In the genomic region with DNA sequence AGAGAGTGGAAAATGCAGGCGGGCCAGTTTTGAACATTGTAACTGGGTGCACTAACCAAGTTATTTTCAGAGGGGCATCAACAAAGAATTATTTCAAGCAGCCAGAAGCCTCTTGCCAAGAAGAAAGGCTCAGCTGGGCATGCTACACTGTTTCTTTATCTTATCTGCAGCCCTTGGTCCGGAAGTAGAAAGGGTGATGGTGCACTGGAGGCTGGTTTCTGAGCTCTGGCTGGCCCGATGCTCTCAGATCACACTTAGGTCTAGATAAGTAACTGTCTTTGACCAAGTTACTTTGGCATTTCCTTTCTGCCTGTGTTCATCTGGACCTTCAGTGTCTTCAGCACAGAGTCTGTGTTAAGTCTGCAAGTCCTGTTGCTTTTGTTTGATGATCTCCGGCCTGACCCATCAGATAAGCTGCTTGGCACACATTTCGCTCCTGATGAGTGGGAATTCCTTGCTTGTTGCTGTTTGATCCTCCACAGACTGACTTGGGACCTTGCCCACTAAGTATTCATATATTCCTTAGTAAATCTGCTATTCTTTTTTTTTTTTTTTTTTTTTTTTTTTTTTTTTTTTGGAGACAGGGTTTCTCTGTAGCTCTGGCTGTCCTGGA, we compare ENCODE assay signal across 19 mouse cellular contexts.
DNase-seq lines count a peak whose midpoint lies in the region; ATAC-seq and TF ChIP-seq lines count a peak whose summit lies in the region.
"Had no signal": no experiment of that assay in that cellular context is flagged by ENCODE, and none has a peak within 500 bp of the region (broad histone marks: within the 10 kb centered on the region; RNA-seq: fewer than 3 reads in every experiment).

No protein-coding gene starts in this region.

- TF ChIP-seq EP300 in heart, postnatal 0 days (IDR thresholded peaks at IDR 0.05; ENCODE audit: low read depth) = 0 out of 2 replicates have a peak, but pooled peaks have one; percentile 17

- H3K27me3 ChIP-seq in lung, embryonic 14.5 days (ENCODE audit: insufficient read depth, low read length) = no peaks in the 10 kb centered on the region
- no peaks in the 10 kb centered on the region for H3K27me3 ChIP-seq in heart, postnatal 0 days (ENCODE audit: control insufficient read depth, insufficient read depth, low read length)
- peaks cover 10% of the 10 kb centered on the region; the same call in 1 of the 2 replicates for H3K27me3 ChIP-seq in midbrain, embryonic 11.5 days (ENCODE audit: control insufficient read depth, insufficient read depth, low read length)

- intact Hi-C loops in heart, postnatal 14 days (cut with DNase I) = no loop called here

- no peaks in the 10 kb centered on the region for H3K36me3 ChIP-seq in lung, embryonic 14.5 days (ENCODE audit: insufficient read depth)
- H3K36me3 ChIP-seq in heart, postnatal 0 days (replicated peaks; ENCODE audit: control insufficient read depth, insufficient read depth, low read length) = no peaks in the 10 kb centered on the region
- no peaks in the 10 kb centered on the region for H3K36me3 ChIP-seq in midbrain, embryonic 11.5 days (ENCODE audit: control insufficient read depth, insufficient read depth, low read length)
- H3K36me3 ChIP-seq: liver, embryonic 15.5 days; midbrain, embryonic 10.5 days had no signal

- H3K4me2 ChIP-seq in lung, embryonic 14.5 days = no peak overlapping the region
- H3K4me2 ChIP-seq in heart, postnatal 0 days (ENCODE audit: low read depth, low read length) = peak overlapping the region; percentile 14; the same call in 1 of the 2 replicates
- no peak overlapping the region for H3K4me2 ChIP-seq in midbrain, embryonic 11.5 days
- H3K4me2 ChIP-seq: forebrain, embryonic 13.5 days; liver, embryonic 15.5 days had no signal

- no peak for TF ChIP-seq CTCF in lung, embryonic 14.5 days (IDR thresholded peaks at IDR 0.05; ENCODE audit: low read depth)
- no peak for TF ChIP-seq CTCF in heart, postnatal 0 days (IDR thresholded peaks at IDR 0.05; ENCODE audit: low read depth)

- ATAC-seq in lung, embryonic 14.5 days (ENCODE audit: insufficient read depth) = 0 out of 2 replicates have a peak, but pooled peaks have one; percentile 19
- ATAC-seq in heart, postnatal 0 days (ENCODE audit: insufficient read depth, low read depth) = peak; percentile 57
- no peak for ATAC-seq in midbrain, embryonic 11.5 days (ENCODE audit: low FRiP score)
- ATAC-seq: forebrain, embryonic 13.5 days had no signal

- H3K27ac ChIP-seq in lung, embryonic 14.5 days (ENCODE audit: low read depth) = peak overlapping the region; percentile 34; the same call in 1 of the 2 replicates
- peak overlapping the region; percentile 92 for H3K27ac ChIP-seq in heart, postnatal 0 days (ENCODE audit: low read depth)
- H3K27ac ChIP-seq in midbrain, embryonic 11.5 days (ENCODE audit: low read depth, low read length) = no peak overlapping the region
- H3K27ac ChIP-seq: forebrain, embryonic 13.5 days; layer of hippocampus, adult 2 months; liver, embryonic 15.5 days; midbrain, embryonic 10.5 days had no signal

- H3K9ac ChIP-seq in lung, embryonic 14.5 days = no peak overlapping the region
- H3K9ac ChIP-seq in heart, postnatal 0 days (replicated peaks; ENCODE audit: low read depth, low read length) = no peak overlapping the region
- no peak overlapping the region for H3K9ac ChIP-seq in midbrain, embryonic 11.5 days (ENCODE audit: low read length)
- H3K9ac ChIP-seq: forebrain, embryonic 13.5 days; liver, embryonic 15.5 days had no signal

- no peak overlapping the region for H3K4me3 ChIP-seq in lung, embryonic 14.5 days (ENCODE audit: low read depth, low read length)
- no peak overlapping the region for H3K4me3 ChIP-seq in heart, postnatal 0 days (ENCODE audit: low read depth, low read length)
- no peak overlapping the region for H3K4me3 ChIP-seq in midbrain, embryonic 11.5 days (ENCODE audit: low read depth, low read length)
- H3K4me3 ChIP-seq: forebrain, embryonic 13.5 days; layer of hippocampus, adult 2 months; liver, embryonic 15.5 days; midbrain, embryonic 10.5 days had no signal

- H3K4me1 ChIP-seq in lung, embryonic 14.5 days (ENCODE audit: insufficient read depth) = peaks cover 24% of the 10 kb centered on the region
- peaks cover 73% of the 10 kb centered on the region for H3K4me1 ChIP-seq in heart, postnatal 0 days (ENCODE audit: control insufficient read depth, insufficient read depth)
- H3K4me1 ChIP-seq in midbrain, embryonic 11.5 days (ENCODE audit: control insufficient read depth, insufficient read depth, low read length) = no peaks in the 10 kb centered on the region
- H3K4me1 ChIP-seq: forebrain, embryonic 13.5 days had no signal

- WGBS in lung, embryonic 14.5 days = 46% methylated on average over 5 of the region's 5 CpGs
- WGBS in heart, postnatal 0 days = 14% methylated on average over 5 of the region's 5 CpGs
- WGBS in midbrain, embryonic 11.5 days = 77% methylated on average over 5 of the region's 5 CpGs

- peak; percentile 91 for DNase-seq in heart, adult 11 months
- no peak for DNase-seq in heart, postnatal 14 days
- peak; percentile 66 for DNase-seq in lung, embryonic 14.5 days
- no peak for DNase-seq in lung, adult 18-20 months
- DNase-seq in heart, postnatal 0 days (ENCODE audit: low spot score) = peak; percentile 73
- DNase-seq in lung, postnatal 25 days (ENCODE audit: low spot score) = peak; percentile 30
- DNase-seq in layer of hippocampus, adult 9-10 months (ENCODE audit: low spot score) = no peak
- no peak for DNase-seq in midbrain, embryonic 11.5 days (ENCODE audit: low spot score, missing footprints)
- DNase-seq: adrenal gland, adult 2 months; cerebellum, postnatal 25 days; kidney, adult 18-20 months; kidney, postnatal 10 days; left cerebral cortex, postnatal 4 days; right cerebral cortex, postnatal 25 days; thymus, adult 18-20 months had no signal

- H3K9me3 ChIP-seq in lung, embryonic 14.5 days (ENCODE audit: low read depth, low read length) = no peaks in the 10 kb centered on the region
- H3K9me3 ChIP-seq in heart, postnatal 0 days (replicated peaks; ENCODE audit: control insufficient read depth, low read length) = no peaks in the 10 kb centered on the region
- no peaks in the 10 kb centered on the region for H3K9me3 ChIP-seq in midbrain, embryonic 11.5 days (ENCODE audit: control insufficient read depth, low read length)
- H3K9me3 ChIP-seq: forebrain, embryonic 13.5 days; liver, embryonic 15.5 days; midbrain, embryonic 10.5 days had no signal

Comparison
In these comparisons a context has a peak if more than half of its experiments do, and no peak if none do; other contexts are left out.
1. DNase-seq: peak in heart, adult 11 months (single experiment), lung, embryonic 14.5 days (single experiment), heart, postnatal 0 days (single experiment) and lung, postnatal 25 days (single experiment); none in heart, postnatal 14 days (0 of 2), lung, adult 18-20 months (0 of 2), layer of hippocampus, adult 9-10 months (single experiment) and midbrain, embryonic 11.5 days (single experiment).